Mouse (Mus musculus) regulatory T cell (primary cell): ENCODE results near the gene Ocel1.

Experiments used
- in situ Hi-C: fragments of 300-600 bp; cut with MboI, MseI; formaldehyde crosslinking; loops from one replicate; pipeline ENCODE4 v1.15.1; 2025; ENCODE audit warnings: high pct_unique_total_duplicates

Ocel1 gene

GRCm38 (mm10) chr8:71379008-71379407, 7.9 kb downstream of the Ocel1 start:
- in situ Hi-C loops: no loop called here

GRCm38 (mm10) chr8:71379512-71380075, 8.5 kb downstream of the Ocel1 start:
- in situ Hi-C loops: no loop called here

GRCm38 (mm10) chr8:71380178-71381171, 9.4 kb downstream of the Ocel1 start:
- in situ Hi-C loops: no loop called here

- in situ Hi-C loops: no loop called here
Observed at GRCm38 (mm10) chr8:71381421-71381970, 10.4 kb downstream of the Ocel1 start, which contains the start of gene Nr2f6. TSS of gene Nr2f6 (minus strand) at chr8:71381960.

GRCm38 (mm10) chr8:71381971-71382961, 11.2 kb downstream of the Ocel1 start:
- in situ Hi-C loops: no loop called here

- in situ Hi-C loops: no loop called here
Observed at GRCm38 (mm10) chr8:71383396-71383795, 12.3 kb downstream of the Ocel1 start.

- in situ Hi-C loops: no loop called here
Observed at GRCm38 (mm10) chr8:71383860-71384259, 12.8 kb downstream of the Ocel1 start.

- in situ Hi-C loops: no loop called here
Observed at GRCm38 (mm10) chr8:71385212-71385835, 14.2 kb downstream of the Ocel1 start.

GRCm38 (mm10) chr8:71388267-71388666, 17.2 kb downstream of the Ocel1 start:
- in situ Hi-C loops: no loop called here

GRCm38 (mm10) chr8:71391696-71392095, 20.6 kb downstream of the Ocel1 start:
- in situ Hi-C loops: no loop called here

GRCm38 (mm10) chr8:71392391-71392790, 21.3 kb downstream of the Ocel1 start:
- in situ Hi-C loops: no loop called here

GRCm38 (mm10) chr8:71392871-71393270, 21.8 kb downstream of the Ocel1 start:
- in situ Hi-C loops: no loop called here

- in situ Hi-C loops: no loop called here
Observed at GRCm38 (mm10) chr8:71394481-71394880, 23.4 kb downstream of the Ocel1 start.

- in situ Hi-C loops: no loop called here
Observed at GRCm38 (mm10) chr8:71395071-71395470, 24.0 kb downstream of the Ocel1 start.

GRCm38 (mm10) chr8:71395629-71396028, 24.5 kb downstream of the Ocel1 start, which contains the start of gene Ushbp1:
TSS of gene Ushbp1 (minus strand) at chr8:71395802.
- in situ Hi-C loops: no loop called here

GRCm38 (mm10) chr8:71396639-71397305, 25.7 kb downstream of the Ocel1 start, which contains the start of gene Babam1:
TSS of gene Babam1 (plus strand) at chr8:71396861.
- in situ Hi-C loops: no loop called here

- in situ Hi-C loops: no loop called here
Observed at GRCm38 (mm10) chr8:71397701-71398100, 26.6 kb downstream of the Ocel1 start.

- in situ Hi-C loops: no loop called here
Observed at GRCm38 (mm10) chr8:71400826-71401225, 29.7 kb downstream of the Ocel1 start.

- in situ Hi-C loops: no loop called here
Observed at GRCm38 (mm10) chr8:71401454-71401853, 30.4 kb downstream of the Ocel1 start.

- in situ Hi-C loops: no loop called here
Observed at GRCm38 (mm10) chr8:71402446-71402964, 31.4 kb downstream of the Ocel1 start.
